Mouse (Mus musculus): Measurements from ENCODE around the gene Olfr1168.
"Not testable (repeated sequence)": the region's sequence is repeated elsewhere in the genome, so short reads cannot be mapped to it uniquely, and the experiment has no call there.

Gene Olfr1168

DNA sequence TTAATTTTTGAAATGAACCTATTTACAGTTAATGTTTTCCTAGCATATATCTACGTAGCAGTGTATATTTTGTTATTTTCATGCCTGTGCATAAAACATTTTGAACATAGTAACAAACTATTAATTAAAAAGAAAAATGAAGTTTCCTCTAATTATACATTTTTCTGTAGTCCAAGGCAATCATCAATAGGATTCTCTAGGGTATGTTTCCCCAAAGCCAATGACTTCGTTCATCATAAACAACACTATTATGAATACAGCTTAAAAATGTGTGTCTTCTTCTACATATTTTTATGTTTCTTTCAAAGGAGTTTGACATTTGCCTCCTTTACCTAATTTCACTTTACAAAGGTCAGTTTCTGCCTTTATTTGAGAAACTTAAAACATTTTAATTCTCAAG is at the start of gene Olfr1168:
Gene Olfr1168, plus strand, starts transcription at position 301 of the 400 bp plus-strand sequence.
- POLR2A ChIA-PET, result no interaction called here
- CTCF ChIA-PET, result no interaction called here

DNA sequence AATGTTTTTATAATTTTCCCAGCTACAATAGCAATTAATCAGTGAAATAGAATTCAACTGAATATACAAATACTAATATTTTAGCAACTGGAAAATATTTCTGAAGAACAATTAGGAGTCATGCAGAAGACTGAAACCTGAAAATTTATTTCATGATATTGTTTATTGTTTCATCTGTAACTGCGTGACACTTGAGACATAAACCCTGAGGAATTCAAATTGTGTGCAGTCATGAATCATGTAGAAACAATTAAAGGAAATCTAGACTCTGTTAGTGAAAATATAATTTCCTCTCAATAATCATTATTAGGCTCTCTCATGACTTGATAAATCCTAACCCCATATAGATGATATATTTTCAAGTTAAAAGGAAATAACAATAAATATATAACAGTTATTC is 26.6 kb upstream of the Olfr1168 start, which contains the start of gene Olfr1167:
Gene Olfr1167, minus strand, starts transcription at position 101 of the 400 bp plus-strand sequence.
- CTCF ChIA-PET, POLR2A ChIA-PET: not testable (repeated sequence)

DNA sequence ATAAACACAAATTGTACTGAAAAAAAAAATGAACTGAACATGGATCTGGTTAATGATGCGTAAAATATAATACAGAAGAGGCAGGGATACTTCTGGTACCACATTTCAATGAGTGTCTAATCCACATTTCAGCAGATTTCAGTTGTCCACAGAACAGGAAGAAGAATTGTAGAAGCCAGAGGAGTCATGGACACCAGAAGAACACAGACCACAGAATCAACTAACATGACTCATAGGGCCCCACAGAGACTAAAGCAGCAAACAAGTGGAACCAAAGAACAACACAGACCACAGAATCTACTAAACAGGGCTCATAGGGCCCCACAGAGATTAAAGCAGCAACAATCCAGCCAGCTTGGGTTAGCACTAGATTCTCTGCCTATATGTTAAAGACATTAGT is 39.1 kb downstream of the Olfr1168 start:
- ChIA-PET POLR2A (no interaction called here), CTCF (no interaction called here)

DNA sequence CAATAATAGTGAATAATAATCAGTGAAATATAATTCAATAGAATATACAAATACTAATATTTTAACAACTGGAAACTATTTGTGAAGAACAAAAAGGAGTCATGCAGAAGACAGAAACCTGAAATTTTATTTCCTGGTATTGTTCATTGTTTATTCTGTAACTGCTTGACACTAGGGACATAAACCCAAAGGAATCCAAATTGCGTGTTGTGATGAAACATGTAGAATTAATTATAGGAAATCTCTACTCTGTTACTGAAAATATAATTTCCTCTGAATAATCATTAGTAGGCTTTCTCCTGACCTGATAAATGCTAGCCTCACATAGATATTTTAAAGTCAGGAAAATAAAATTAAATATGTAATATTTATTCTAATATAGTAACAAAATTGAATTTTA is 46.6 kb downstream of the Olfr1168 start, which contains the start of gene Olfr1170:
Gene Olfr1170, minus strand, starts transcription at position 101 of the 400 bp plus-strand sequence.
- POLR2A ChIA-PET, result no interaction called here

More for the DNA sequence above, 46.6 kb downstream of the Olfr1168 start, which contains the start of gene Olfr1170:
- CTCF ChIA-PET, result no interaction called here

Data from embryonic stem cell, embryonic (primary cell).